Mouse (Mus musculus) left cerebral cortex, adult 8-10 months (tissue): ENCODE results near the gene Tarbp2. TPM values are rescaled to one million over a fixed set of nuclear protein-coding genes. Genes with fewer than 3 reads are reported as not detected.

Experiments
- total RNA-seq, 4 experiments: library from RNA; stranded (reverse); gene quantifications; 2 replicates each; pipeline ENCODE4 v1.2.4; 2022

The Tarbp2 gene
- total RNA-seq, 4 experiments from 2014 or later = 30.3 to 37.4 (median 35.2) TPM

Other genes starting within 250 kb of the Tarbp2 start
- gene Gm9918, start 247.6 kb upstream of the Tarbp2 start, total RNA-seq = not detected
- 10 to 100 TPM; 38.3 to 48.5 (median 42.1) TPM for gene Mfsd5, start 238.7 kb upstream of the Tarbp2 start, total RNA-seq
- gene Espl1, start 221.9 kb upstream of the Tarbp2 start, total RNA-seq = 1 to 10 TPM in 3 of 4 experiments, under 1 TPM in 1; 0.91 to 1.5 (median 1.2) TPM
- gene Pfdn5, start 192.1 kb upstream of the Tarbp2 start, total RNA-seq = 100 to 1,000 TPM; 457 to 497 (median 483) TPM
- gene Myg1, start 186.5 kb upstream of the Tarbp2 start, total RNA-seq = 10 to 100 TPM; 59.3 to 63.4 (median 61.9) TPM
- 10 to 100 TPM; 20.1 to 25.3 (median 22.2) TPM for gene Aaas, start 167.4 kb upstream of the Tarbp2 start, total RNA-seq
- gene Sp7, start 151.0 kb upstream of the Tarbp2 start, total RNA-seq = 1 to 10 TPM in 2 of 4 experiments, under 1 TPM in 2; 0.82 to 1.6 (median 1.0) TPM
- 10 to 100 TPM; 30.3 to 44.7 (median 38.7) TPM for gene Sp1, start 112.0 kb upstream of the Tarbp2 start, total RNA-seq
- 1 to 10 TPM in 1 of 4 experiments, under 1 TPM in 3; 0.73 to 2.0 (median 0.92) TPM for gene Amhr2, start 72.8 kb upstream of the Tarbp2 start, total RNA-seq
- 10 to 100 TPM; 42.3 to 53.7 (median 44.3) TPM for gene Prr13, start 59.2 kb upstream of the Tarbp2 start, total RNA-seq
- 100 to 1,000 TPM; 481 to 511 (median 488) TPM for gene Pcbp2, start 47.7 kb upstream of the Tarbp2 start, total RNA-seq
- gene Gm10337, start 14.5 kb upstream of the Tarbp2 start, total RNA-seq = not detected
- gene Map3k12, start 1.1 kb upstream of the Tarbp2 start, total RNA-seq = 10 to 100 TPM; 85.6 to 93.8 (median 89.3) TPM
- gene Npff, start 6.8 kb downstream of the Tarbp2 start, total RNA-seq = 1 to 10 TPM; 2.1 to 4.8 (median 3.2) TPM
- gene Gm28047, start 106.9 kb downstream of the Tarbp2 start, total RNA-seq = under 1 TPM in 1 of 4 experiments, not detected in 3; 0.91 TPM
- 10 to 100 TPM; 40.8 to 44.8 (median 42.6) TPM for gene Atf7, start 107.3 kb downstream of the Tarbp2 start, total RNA-seq
- gene Atp5g2, start 154.2 kb downstream of the Tarbp2 start, total RNA-seq = 10 to 100 TPM in 3 of 4 experiments, 1 to 10 TPM in 1; 8.4 to 19.1 (median 13.2) TPM
- gene Calcoco1, start 204.0 kb downstream of the Tarbp2 start, total RNA-seq = 10 to 100 TPM; 74.9 to 85.2 (median 82.2) TPM